Mouse (Mus musculus) small intestine, adult 2 months (tissue): Measurements from ENCODE around the gene Trpv4.

ENCODE experiments used
- CTCF ChIP-seq: fragments of 200-500 bp; IDR thresholded peaks from 2 replicates; pipeline ENCODE4 v1.5.1; 2012; ENCODE audit warnings: low read depth, mild to moderate bottlenecking, control low read depth, inconsistent platforms, low read length, moderate library complexity, mixed read lengths; ENCODE audit not compliant: insufficient replicate concordance, insufficient read length; ENCODE audit errors: extremely low read depth
- POLR2A ChIP-seq: fragments of 200-500 bp; IDR thresholded peaks from 2 replicates; pipeline ENCODE4 v1.6.1; 2012; ENCODE audit warnings: low read depth, mild to moderate bottlenecking, control low read depth, inconsistent platforms, low read length, moderate library complexity

DNA sequence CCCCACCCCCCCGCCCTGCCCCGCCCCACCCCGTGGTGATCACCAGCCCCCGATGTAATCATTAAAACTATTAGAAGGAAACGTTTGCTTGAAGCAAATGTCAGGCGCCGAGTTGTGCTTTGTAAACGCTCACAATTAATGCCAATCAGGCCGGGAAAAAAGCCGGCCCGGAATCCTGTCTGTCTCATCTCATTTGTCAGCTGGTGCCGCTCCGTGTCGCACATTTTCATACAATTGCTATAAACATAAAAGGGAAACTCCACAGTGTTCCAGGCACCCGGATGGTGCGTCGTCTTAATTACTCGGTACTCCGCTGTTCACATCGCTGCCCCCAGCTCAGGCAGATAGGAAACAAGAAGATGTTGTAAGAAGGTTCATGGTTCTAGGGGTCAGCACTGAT lies 79.9 kb downstream of the Trpv4 start:
- no peak for TF ChIP-seq CTCF
- no peak for TF ChIP-seq POLR2A
